Mouse (Mus musculus) embryonic facial prominence, embryonic 14.5 days (tissue): ENCODE results near the gene Cryzl1. TPM values are rescaled to one million over a fixed set of nuclear protein-coding genes. Genes with fewer than 3 reads are reported as not detected.

Source experiments
- ATAC-seq: fragments of 200-750 bp; cut with Nextera tagmentation; 2 replicates; pipeline ENCODE4 v1.8.0; 2017; ENCODE audit warnings: low read depth, moderate number of reproducible peaks, moderate TSS enrichment
- DNase-seq: peaks from one replicate; pipeline ENCODE4 v3.0.0-alpha.2; 2015; ENCODE audit warnings: low spot score
- H3K27ac ChIP-seq: fragments of 300-500 bp; sonication (generic); replicated peaks from 2 replicates; pipeline ENCODE4 v1.5.1; 2014; ENCODE audit warnings: low read depth, mild to moderate bottlenecking, low read length, moderate library complexity
- H3K27me3 ChIP-seq: fragments of 300-500 bp; sonication (generic); replicated peaks from 2 replicates; pipeline ENCODE4 v1.6.1; 2014; ENCODE audit warnings: low read length; ENCODE audit not compliant: control insufficient read depth, insufficient read depth
- H3K36me3 ChIP-seq: fragments of 300-500 bp; sonication (generic); 2 replicates; pipeline ENCODE4 v1.6.1; 2014; ENCODE audit warnings: low read length, mixed read lengths; ENCODE audit not compliant: control insufficient read depth, insufficient read depth
- H3K4me1 ChIP-seq: fragments of 300-500 bp; sonication (generic); 2 replicates; pipeline ENCODE4 v1.6.1; 2014; ENCODE audit warnings: antibody characterized with exemption, low read length; ENCODE audit not compliant: control insufficient read depth, insufficient read depth
- H3K4me2 ChIP-seq: fragments of 300-500 bp; sonication (generic); 2 replicates; pipeline ENCODE4 v1.6.1; 2014; ENCODE audit warnings: low read depth, mild to moderate bottlenecking, low read length, moderate library complexity, mixed read lengths
- H3K4me3 ChIP-seq: fragments of 300-500 bp; sonication (generic); 2 replicates; pipeline ENCODE4 v1.5.1; 2014; ENCODE audit warnings: low read depth, mild to moderate bottlenecking, low read length
- H3K9ac ChIP-seq: fragments of 300-500 bp; sonication (generic); 2 replicates; pipeline ENCODE4 v1.6.1; 2014; ENCODE audit warnings: low read depth, mild to moderate bottlenecking, low read length, moderate library complexity, mixed read lengths
- H3K9me3 ChIP-seq: fragments of 300-500 bp; sonication (generic); 2 replicates; pipeline ENCODE4 v1.6.1; 2016; ENCODE audit warnings: low read length; ENCODE audit not compliant: control insufficient read depth
- WGBS: fragments of 180-500 bp; shearing (Covaris S2); extraction: QIAGEN DNeasy Blood & Tissue Kit; methylation state at CpG from one replicate; pipeline ENCODE4 v1.1.7; 2014; 5-methylcytosine and 5-hydroxymethylcytosine counted together
- polyA plus RNA-seq: library from polyadenylated mRNA; unstranded; fragments of >200 nt; fragmentation: Nextera tagmentation; extraction: Ambion mirVana; gene quantifications from 2 replicates; pipeline ENCODE4 v1.2.1, GENCODE M21; 2014

The Cryzl1 gene
- polyA plus RNA-seq, 1 experiment from 2014 or later, result 61.8 TPM

DNA sequence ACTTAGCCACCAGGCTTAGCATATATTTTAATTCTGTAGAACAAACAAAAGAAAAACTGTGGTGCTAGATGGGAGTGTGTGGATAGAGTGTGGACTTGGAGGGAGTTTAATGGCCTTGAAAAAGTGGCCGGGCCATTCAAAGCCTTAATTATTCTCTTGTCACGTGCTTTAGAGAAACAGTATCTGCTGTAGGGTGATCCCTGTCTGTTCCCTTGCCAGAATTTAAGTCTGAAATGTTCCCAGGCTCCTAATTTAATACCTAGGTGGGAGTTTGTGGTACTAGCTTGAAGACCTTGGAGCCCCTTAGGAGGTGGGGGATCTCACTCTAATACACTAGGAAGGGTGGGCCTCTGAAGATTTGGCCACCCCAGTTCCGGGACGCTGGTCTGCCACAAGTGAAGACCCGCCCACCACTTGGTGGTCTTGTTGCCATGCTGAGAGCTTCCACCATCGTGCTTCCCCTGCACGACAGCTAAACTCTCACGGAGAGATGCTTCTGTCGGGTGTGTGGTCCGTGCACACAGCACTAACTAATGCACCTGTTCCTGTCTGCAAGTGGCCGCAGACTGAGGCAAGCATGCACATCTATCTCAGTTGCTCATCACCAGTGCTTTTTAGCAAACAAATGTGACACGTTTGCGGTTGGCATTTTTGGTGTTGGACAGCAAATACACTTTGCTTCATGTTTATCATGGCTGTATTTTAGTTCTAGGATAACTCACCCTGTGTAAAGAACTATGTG lies 23.0 kb upstream of the Cryzl1 start:
- no peak for ATAC-seq
- DNase-seq, result no peak
- Histone ChIP-seq H3K4me2 (no peak overlapping the region), H3K4me1 (peaks cover 3% of the 10 kb centered on the region; the same call in 1 of the 2 replicates), H3K27me3 (no peaks in the 10 kb centered on the region), H3K9ac (no peak overlapping the region), H3K27ac (no peak overlapping the region), H3K4me3 (no peak overlapping the region), H3K36me3 (no peaks in the 10 kb centered on the region), H3K9me3 (no peaks in the 10 kb centered on the region)
- WGBS, result 71% methylated on average over 13 of the region's 13 CpGs

DNA sequence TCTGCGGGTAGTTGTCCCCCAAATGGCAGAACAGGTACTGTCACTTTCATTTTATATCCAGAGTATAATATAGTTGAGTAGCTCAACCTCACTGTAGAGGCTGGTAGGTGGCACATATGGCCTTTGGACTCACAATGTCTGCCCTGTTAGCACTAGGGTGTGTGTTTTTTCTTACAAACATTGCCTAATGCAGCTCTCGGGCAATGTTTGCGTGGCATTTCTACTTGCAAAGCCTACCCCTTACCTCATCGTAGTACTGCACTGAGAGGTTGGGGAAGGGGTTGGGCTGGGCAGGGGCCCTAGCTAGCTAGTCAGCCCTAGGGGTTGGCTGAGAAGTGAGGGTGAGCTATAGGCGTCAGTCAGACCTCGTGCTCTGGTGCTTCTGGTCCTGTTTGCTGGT lies 18.8 kb upstream of the Cryzl1 start:
- DNase-seq (no peak), ATAC-seq (no peak)
- H3K9ac ChIP-seq, result no peak overlapping the region
- peaks cover 15% of the 10 kb centered on the region for H3K4me1 ChIP-seq
- H3K27me3 ChIP-seq, result no peaks in the 10 kb centered on the region
- H3K27ac ChIP-seq, result no peak overlapping the region
- H3K4me2 ChIP-seq, result no peak overlapping the region
- H3K4me3 ChIP-seq, result no peak overlapping the region
- no peaks in the 10 kb centered on the region for H3K9me3 ChIP-seq
- WGBS, result 83% methylated on average over 6 of the region's 6 CpGs
- H3K36me3 ChIP-seq, result no peaks in the 10 kb centered on the region

DNA sequence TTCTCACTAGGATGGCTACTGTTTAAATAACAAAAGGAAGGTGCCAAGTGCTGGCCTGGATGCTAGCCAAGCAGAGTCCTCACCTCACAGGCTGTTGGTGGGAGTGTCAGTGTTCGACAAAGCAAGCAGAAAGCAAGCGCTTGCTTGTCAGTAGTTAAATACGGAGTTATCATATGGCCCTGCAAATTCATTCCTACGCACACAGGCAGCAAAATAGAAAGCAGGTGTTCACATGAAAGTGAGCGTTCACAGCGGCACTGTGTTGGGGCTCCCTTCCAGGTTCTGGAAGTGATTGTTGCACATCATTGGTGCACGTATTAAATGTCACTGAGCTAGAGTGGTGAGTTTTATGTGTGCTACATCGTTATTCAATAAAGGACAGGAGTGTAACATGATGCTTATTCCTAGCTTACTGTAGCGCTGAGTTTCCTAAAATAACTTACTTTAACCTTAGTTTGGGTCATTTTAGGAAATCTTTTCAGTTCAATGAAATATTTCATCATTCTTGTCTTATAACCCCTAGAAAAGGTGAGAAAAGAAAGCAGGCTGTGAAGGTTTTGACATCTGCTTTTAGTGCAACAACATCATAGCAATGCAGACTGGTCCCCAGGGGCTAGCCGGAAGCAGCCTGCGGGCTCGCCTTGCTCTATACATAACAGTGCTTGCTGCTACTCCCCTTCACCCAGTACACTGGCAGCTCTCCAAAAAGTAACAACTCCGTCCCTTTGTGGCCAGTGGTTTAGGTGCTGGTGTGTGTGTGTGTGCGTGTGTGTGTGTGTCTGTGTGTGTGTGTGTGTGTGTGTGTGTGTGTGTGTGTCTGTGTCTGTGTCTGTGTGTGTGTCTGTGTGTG lies 17.6 kb upstream of the Cryzl1 start:
- no peak overlapping the region for H3K9ac ChIP-seq
- WGBS, result 8% methylated on average over 14 of the region's 14 CpGs
- no peak overlapping the region for H3K4me3 ChIP-seq
- no peaks in the 10 kb centered on the region for H3K27me3 ChIP-seq
- peaks cover 15% of the 10 kb centered on the region for H3K4me1 ChIP-seq
- H3K36me3 ChIP-seq, result no peaks in the 10 kb centered on the region
- peak overlapping the region; percentile 67; the same call in 1 of the 2 replicates for H3K27ac ChIP-seq
- H3K9me3 ChIP-seq, result no peaks in the 10 kb centered on the region
- peak; percentile 92 for ATAC-seq
- peak overlapping the region; percentile 36 for H3K4me2 ChIP-seq
- DNase-seq, result peak; percentile 92

DNA sequence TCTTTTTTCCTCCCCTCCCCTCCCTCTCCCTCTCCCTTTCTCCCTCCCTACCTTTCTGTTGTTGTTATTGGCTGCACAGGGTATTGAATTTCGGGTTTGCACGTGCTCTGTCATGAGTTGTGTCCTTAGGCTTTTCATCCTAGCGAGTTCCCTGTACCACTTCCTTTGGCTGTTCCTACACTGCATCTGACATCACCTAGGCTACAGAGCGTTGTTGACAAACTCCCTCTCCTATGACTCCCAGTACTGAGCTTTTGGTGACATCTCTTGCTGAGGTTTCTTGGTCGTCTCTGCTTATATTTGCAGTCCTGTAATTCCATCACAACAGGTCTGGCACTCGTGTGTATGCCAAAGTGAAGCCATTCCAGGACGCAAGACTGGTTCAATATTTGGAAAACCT lies 14.3 kb upstream of the Cryzl1 start:
- ATAC-seq (no peak), DNase-seq (no peak)
- 57% methylated on average over 7 of the region's 7 CpGs for WGBS
- no peak overlapping the region for H3K4me3 ChIP-seq
- peaks cover 19% of the 10 kb centered on the region for H3K4me1 ChIP-seq
- no peaks in the 10 kb centered on the region for H3K9me3 ChIP-seq
- H3K9ac ChIP-seq, result no peak overlapping the region
- H3K27me3 ChIP-seq, result no peaks in the 10 kb centered on the region
- no peak overlapping the region for H3K4me2 ChIP-seq
- 0 out of 2 replicates have a peak, but pooled peaks cover 2% of the 10 kb centered on the region for H3K36me3 ChIP-seq
- no peak overlapping the region for H3K27ac ChIP-seq

DNA sequence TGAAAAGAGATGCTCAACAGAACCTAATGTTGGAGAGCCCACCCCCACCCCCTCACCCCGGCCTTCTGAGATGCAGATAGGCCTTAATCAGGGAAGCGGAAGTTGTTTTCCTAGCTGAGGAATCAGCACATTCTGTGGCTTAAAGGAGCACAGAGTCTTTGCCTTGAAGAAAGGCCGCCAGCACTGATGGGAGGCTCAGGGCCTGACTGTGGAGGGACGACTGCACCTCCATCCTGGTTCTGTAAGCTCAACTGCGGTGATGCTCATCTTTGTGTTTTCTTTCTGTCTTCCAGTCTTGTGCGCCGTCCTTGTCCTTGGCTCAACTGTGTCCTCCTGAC lies 12.1 kb upstream of the Cryzl1 start:
- Histone ChIP-seq H3K4me2 (no peak overlapping the region), H3K9ac (no peak overlapping the region), H3K27me3 (no peaks in the 10 kb centered on the region), H3K4me1 (peaks cover 11% of the 10 kb centered on the region), H3K9me3 (no peaks in the 10 kb centered on the region), H3K4me3 (no peak overlapping the region), H3K27ac (no peak overlapping the region), H3K36me3 (0 out of 2 replicates have a peak, but pooled peaks cover 2% of the 10 kb centered on the region)
- 59% methylated on average over 7 of the region's 7 CpGs for whole genome bisulfite sequencing
- ATAC-seq, result no peak
- DNase-seq, result no peak

DNA sequence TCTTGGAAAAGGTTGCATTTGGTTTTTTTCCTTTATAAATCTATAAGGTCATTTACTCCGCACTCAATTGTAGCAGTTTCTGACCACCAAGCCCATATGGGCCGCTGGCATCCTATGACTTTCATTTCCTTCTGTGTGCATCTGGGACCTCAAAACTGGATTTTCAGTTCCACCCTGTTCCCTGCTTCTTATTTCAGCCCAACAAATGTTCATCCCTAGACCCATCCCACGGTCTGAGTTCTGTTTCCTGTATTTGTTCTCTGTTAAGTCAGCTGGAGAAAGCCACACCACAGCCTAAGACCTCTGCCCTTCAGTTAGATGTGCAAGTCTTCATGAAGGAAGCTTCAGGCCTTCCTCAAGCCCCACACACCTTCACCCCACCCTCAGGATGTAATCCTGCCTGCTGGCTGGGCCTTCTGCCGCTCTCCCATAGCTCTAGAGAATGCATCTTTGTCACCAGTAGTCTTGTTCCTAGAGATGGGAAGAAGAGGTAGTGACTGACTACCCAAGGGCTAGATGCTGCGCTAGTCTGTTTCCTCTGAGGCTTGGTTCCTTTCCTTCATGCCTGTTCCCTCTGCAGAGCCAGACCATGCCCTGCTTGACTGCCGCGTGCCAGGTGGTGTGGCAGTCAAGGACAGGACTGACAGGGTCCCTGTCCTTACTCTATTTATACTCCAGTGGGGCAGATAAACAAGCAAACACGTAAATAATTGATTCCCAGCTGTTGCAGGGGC lies 11.6 kb upstream of the Cryzl1 start:
- H3K9ac ChIP-seq, result no peak overlapping the region
- WGBS, result 59% methylated on average over 8 of the region's 8 CpGs
- DNase-seq (no peak), ATAC-seq (no peak)
- 0 out of 2 replicates have a peak overlapping the region, but pooled peaks have one; percentile 28 for H3K27ac ChIP-seq
- no peak overlapping the region for H3K4me3 ChIP-seq
- no peaks in the 10 kb centered on the region for H3K9me3 ChIP-seq
- H3K27me3 ChIP-seq, result no peaks in the 10 kb centered on the region
- H3K4me2 ChIP-seq, result no peak overlapping the region
- 0 out of 2 replicates have a peak, but pooled peaks cover 2% of the 10 kb centered on the region for H3K36me3 ChIP-seq
- peaks cover 6% of the 10 kb centered on the region for H3K4me1 ChIP-seq

DNA sequence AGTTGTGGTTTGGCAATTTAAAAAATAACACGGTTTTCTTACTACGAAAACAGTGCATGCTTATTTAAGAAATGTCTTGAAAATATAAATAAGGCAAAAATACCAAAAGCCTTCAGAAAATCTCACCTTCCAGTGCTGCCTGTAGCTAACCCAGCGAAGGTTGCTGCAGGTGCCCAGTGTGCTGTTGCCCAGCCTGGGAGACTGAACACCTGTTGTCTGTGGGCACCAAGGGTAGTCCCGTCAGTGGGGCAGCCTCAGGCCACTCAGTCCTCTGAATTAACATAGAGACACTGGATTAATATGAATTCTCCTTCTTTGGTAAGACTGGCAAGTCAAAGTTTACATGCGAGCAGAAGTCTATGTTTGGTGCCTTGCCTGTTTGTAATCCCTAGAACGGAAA lies 9.7 kb upstream of the Cryzl1 start:
- H3K36me3 ChIP-seq, result 0 out of 2 replicates have a peak, but pooled peaks cover 2% of the 10 kb centered on the region
- ATAC-seq, result no peak
- WGBS, result 77% methylated on average over 6 of the region's 6 CpGs
- no peak for DNase-seq
- H3K4me3 ChIP-seq, result no peak overlapping the region
- H3K4me2 ChIP-seq, result no peak overlapping the region
- no peaks in the 10 kb centered on the region for H3K27me3 ChIP-seq
- 0 out of 2 replicates have a peak, but pooled peaks cover 5% of the 10 kb centered on the region for H3K4me1 ChIP-seq
- no peak overlapping the region for H3K27ac ChIP-seq
- H3K9ac ChIP-seq, result no peak overlapping the region
- H3K9me3 ChIP-seq, result no peaks in the 10 kb centered on the region

DNA sequence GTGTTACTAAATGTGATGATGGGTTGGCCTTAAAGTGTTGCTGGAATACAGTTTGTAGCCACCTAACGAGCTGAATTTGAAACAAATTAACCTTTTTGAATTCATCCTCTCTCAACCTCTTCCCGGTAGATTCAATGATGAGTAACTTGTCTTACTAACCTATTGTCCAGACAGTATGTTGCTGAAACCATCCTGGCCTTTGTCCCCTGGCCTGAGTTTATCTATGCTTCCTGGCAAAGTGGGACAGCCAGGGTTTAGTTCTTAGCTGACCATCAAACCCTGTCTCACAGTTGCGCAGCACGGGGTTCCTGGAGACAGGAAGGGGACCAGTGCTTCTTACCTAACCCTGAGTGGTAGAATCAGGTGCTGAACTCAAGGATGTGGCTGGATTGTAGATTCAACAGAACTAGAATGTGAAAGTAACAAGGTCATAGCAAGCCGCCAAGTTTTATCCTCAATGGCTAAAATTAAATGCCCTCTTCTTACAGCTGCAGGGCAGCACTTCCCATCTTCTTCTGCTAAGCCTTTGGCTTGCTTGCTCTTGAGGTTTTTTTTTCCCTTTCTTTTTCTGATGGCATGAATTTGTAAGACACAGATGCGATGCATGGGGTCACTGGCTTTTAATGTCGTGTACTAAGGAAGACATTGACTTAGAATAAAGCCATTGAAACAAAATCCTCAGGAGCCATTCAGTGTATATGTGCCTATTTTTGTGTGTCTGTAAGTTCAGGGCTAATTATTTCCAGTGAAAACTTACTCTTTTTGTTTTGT lies 7.5 kb upstream of the Cryzl1 start:
- Histone ChIP-seq H3K4me2 (no peak overlapping the region), H3K27ac (no peak overlapping the region), H3K27me3 (no peaks in the 10 kb centered on the region), H3K4me3 (no peak overlapping the region), H3K4me1 (peaks cover 9% of the 10 kb centered on the region; the same call in 1 of the 2 replicates), H3K9me3 (no peaks in the 10 kb centered on the region), H3K36me3 (0 out of 2 replicates have a peak, but pooled peaks cover 2% of the 10 kb centered on the region), H3K9ac (no peak overlapping the region)
- WGBS, result 76% methylated on average over 7 of the region's 7 CpGs
- no peak for DNase-seq
- ATAC-seq, result no peak
